Mouse (Mus musculus) cerebellum, adult 9-11 months (tissue): Measurements from ENCODE around the gene Vangl1.
A peak's percentile ranks its signal among the peaks of the same experiment; 100 is the strongest.
"Not testable (repeated sequence)": the region's sequence is repeated elsewhere in the genome, so short reads cannot be mapped to it uniquely, and the experiment has no call there.

Experiments used
- DNase-seq: peaks from one replicate; pipeline ENCODE4 v3.0.0; 2022

Gene Vangl1

DNA sequence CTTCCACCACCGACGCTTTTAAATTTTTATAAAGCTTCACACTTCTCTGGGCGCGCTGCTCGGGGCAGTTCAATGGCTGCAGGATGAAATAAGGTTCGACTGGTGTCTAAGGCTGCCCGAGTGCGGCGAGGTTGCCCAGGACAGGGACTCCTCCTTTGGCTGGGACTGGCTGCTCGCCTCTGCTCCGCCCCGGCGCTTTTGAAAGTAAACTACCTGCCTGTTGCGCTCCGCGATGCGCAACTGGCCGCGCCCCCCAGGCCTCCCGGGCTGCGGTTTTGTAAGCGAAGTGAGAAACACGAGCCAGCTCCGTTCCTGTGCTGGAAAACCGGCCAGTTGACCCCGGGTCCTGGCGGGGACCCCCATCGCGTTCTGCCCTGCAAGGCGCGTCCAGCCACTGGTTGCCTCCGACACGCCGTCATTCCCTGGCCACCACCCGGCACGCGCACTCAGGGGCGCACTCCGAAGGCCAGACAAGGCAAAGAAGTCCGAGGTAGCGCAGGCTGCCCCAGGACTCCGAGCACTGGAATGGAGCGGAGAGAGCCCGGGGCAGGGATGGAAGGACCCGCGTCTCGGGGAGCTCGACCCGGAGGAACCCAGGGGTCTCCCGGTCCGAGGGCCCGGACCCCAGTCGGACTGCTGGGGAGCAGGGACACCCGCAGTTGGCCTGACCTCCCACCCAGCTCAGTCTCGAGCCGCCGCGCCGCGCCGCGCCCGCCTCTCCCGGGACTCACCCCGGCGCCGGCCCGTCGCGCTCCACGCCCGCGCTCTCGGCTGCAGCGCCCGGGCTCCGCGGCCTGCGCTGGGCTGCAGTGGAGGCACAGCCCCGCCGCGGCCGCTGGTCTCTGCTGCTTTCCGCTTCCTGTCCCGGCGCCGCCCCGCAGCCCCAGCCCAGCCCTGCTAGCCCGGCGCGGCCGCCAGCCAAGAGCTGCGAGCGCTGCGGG is at the start of gene Vangl1:
Vangl1 (minus strand) TSS at position 913 of the 941 bp plus-strand sequence.
- peak; percentile 9 for DNase-seq

DNA sequence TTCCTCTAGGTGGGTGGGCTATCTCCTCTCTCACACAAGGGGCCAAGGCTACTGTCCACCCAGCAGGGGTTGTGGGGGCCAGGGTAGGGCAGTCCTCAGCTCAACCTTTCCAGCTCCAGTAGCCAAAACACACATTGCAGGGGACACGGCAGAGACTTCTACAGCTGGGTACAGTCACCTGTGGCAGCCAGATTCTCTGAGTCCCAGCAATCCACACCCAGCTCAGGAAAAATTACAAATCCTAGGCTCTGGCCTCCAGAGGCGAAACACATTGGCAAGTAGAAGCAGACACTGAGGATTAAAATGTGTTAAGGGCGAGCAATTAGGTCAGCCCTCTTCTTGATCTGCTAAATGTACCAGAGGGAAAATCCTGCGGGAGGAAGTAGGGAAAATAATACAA is 49.1 kb upstream of the Vangl1 start:
- no peak for DNase-seq

DNA sequence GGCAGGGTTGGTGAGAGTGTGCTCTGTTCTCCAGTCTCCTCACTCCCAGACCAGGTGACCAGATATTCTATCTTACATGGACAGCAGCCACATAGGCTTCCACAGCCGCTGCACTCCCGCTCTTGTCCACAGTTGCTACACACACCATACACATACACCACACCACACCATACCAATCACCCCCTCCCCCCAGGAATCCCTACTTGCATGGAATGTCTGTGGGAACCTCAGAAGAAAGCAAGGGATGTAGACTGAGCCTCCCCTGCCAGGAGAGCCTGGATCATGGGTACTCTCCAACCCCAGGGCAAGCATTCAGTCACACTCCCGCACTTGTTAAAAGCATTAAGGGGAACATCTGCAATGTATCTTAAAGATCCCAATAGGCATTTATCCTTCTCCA is 48.4 kb upstream of the Vangl1 start:
- DNase-seq: no peak

DNA sequence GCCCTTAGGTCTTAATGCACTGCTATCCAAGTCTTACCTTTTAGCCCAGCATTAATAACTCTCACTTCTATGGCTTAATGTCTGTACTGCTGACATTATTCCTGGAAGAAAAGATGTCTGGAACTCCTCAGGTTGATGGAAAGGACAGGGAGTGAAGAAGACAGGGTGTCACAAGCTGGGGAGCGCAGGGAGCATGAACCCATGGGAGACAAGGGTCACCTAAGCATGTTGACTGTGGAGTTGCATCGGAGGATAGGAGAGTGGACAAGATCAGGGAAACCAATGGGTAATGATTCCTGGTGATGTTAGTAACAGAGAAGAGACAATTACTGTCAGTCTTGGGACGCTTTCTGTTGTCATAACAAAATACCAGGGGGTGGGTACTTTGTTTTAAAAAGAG is 46.4 kb upstream of the Vangl1 start:
- no peak for DNase-seq

DNA sequence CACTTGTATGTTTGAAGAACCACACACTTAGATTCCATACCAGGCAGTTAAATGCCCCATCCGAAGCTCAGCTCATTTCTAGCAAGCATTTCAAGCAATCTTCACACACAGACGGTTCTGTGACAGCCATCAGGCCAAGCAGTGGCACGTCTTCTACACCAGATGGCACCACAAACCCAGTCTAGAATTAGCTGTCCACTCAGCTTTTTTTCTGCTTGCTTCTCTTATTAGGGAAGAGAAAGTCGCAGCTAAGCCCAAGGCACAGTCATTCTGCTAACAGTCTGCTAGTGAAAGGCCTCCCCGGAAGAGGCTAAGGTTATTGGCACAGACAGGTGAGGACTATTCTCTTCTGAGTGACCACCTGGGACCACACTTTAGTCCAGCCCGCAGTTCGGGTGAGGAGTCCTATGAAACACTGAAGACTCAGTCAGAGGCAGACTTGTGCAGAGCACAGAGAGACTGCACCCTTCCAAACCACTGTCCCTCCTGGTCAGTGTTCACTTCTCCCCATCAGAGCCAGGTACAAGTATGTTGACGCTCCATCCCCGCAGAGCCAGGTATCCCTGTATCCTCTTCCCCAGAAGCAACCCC is 45.0 kb upstream of the Vangl1 start:
- peak; percentile 12 for DNase-seq

DNA sequence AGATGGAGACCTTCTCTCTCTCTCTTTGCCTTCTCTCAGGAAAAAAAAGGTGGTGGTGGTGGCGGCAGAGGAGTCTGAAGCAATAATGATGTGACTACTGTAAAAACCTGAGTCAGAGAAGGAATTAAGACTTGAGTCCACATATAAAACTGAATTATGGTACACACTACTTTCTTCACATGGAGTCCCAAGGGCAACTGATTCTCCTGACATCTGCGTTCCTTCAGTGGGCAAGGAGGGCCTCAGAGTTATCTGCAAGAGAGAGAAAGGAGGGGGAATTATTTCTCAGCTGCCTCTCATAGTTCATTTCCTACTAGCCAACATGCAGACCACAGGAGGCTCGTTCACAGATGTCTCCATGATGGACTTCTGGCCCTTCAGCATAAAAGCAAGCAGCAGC is 40.1 kb upstream of the Vangl1 start:
- DNase-seq: no peak

DNA sequence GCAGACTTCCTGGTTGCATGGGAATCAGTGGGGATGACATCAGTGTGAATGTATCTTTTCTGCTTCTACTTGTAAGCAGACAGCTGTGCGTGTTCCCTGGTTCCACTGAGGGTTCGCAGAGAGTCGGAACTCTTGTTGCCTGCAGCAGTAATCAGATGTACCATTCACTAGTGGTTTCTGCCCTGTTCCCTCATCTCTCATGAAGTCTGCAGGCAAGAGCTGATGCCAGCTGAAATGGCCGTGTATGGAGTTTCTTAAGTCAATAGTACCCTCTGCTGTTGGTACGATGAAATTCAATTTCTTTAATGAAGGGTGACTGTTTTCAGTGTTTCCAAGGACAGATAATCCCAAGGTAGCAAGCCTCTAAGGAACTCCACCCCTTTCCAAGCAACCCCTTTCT is 38.4 kb upstream of the Vangl1 start:
- DNase-seq: peak; percentile 7

DNA sequence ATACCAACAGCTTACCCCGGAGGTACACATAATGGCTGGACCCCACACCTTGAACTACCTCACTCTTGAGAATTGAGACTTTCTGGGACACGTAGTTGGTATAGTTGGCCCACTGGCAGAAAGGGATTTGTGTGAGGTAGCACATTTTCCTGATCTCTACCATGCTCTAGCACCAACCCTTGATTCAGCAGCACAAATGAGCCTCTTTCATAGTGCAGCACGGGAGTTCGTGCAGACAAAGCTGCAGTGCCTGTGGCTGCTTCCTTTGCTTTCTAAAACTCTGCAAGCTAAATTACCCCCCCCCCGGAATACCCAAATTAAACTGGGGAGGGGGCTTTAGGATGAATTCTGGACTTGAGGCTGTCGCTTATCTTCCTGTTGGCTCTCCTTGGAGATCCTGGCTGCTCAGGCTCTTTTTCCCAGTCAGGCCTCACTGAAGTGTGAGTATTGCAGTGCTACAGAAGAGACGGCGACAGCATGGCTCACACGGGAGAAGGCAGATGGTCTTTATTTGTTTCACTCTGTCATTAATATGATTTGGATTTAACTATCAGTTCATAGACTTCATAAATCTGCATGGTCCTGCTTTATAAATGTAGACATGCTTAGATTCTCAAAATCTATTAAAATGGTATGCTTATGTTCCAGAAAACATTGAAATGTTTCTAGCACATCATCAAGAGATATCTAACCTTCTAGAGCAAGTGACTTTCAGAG is 27.1 kb upstream of the Vangl1 start:
- DNase-seq: no peak

DNA sequence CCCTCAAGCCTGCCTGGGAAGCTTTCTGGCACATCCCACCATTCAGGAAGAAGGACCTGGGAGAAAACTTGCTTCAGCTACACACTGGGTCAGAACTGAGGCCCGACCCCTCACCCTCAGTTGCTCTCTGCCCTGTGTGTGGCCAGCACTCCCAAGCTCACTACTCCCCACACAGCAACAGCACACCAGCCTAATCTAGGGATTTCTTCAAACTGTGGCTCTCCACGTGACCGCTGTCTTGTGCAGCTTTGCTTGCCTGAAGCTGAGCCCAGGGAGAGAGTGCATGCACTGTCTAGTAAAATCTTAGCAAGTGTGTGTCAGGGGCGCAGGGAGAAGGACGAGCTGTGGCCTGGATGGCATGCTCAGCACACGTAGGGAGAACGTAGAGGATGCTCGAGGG is 18.3 kb upstream of the Vangl1 start:
- DNase-seq: no peak

DNA sequence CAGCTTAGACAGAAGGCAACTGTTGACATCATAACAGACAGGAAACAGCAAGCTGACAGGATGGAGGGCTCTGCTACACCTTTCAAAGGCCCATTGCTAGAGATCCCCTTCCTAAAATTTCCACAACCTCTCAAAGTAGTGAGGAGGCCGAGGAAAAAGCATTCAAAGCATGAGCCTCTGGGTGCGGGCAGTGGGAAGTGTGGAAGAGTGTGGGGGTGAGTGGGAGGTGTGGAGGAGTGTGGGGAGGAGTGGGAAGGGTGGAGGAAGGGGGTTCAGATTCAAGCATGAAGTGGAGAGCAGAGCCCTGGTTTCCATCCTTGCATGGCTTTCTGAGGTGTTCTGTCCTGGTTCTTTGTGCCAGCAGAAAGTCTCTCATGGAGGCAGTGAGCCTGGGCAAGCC is 13.8 kb upstream of the Vangl1 start:
- DNase-seq: no peak

DNA sequence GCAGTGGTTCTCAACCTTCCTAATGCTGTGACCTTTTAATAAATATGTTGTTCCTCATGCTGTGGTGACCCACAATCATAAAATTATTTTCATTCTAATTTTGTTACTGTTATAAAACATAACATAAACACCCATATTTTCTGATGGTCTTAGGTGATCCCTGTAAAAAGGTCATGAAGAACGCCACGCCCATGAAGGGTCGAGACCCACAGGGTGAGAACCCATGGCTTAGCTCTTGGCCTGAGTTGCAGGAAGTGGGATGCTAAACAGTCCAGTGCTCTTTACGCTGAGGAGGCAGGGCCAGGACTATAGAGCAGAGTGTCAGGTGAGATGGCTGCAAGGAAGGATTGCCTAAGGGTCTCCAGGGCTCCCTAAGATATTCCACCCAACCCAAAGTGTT is 10.2 kb upstream of the Vangl1 start:
- no peak for DNase-seq

DNA sequence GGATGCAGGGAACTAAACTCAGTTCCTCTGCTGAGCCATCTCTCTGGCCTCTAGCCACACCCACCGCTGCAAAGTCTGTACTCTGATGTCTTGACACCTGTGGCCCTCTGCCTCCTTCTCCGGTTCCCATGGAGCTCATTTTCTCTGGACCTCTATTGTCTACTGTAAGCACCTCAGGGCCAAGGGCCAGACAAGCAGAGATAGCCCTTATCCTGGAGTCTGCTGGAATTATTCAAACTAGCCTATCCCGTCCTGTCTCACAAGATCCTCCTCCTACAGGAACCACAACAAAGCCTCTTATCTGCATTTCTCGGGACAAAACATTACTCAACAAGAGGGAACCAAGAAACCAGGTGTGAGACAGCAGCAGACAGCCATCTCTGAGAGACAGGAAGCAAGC is 9.8 kb upstream of the Vangl1 start:
- no peak for DNase-seq

DNA sequence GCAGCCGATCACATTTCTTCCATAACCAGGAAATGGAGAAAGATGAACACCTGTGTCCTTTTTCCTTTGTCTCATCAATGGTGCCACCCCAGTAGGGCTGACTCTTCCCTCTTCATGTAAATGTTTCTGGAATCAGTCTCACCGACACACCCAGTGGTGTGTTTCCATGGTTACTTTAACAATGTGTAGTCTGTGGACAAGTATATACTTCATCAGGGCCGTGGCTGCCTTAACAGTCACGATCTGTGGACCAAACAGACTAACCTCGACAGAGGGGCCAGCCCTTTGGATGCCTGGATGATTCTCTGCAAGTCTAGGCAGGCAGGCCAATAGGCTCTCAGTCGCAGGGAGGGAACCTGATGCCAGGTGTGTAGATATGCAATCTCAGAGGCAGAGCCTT is 8.4 kb upstream of the Vangl1 start:
- DNase-seq: no peak

DNA sequence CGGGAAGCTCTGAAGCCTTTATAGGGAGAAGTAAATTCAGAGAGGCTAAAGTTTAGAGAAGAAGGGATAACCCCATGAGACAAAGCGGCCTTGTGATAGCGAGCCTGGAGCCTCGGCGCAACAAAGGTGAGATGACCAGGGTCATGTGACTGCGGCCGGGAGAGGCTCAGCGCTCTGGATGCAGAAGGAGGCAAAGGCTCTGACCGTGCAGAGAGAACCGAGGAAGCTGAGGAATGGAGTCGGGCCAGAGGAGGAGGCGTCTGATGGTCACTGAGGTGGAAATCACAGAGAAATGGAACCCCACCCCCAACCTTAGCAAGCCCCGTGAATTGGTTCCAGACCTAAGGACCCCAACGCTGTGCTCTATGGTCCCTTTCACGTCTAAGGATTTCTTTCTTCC is 7.8 kb upstream of the Vangl1 start:
- no peak for DNase-seq

DNA sequence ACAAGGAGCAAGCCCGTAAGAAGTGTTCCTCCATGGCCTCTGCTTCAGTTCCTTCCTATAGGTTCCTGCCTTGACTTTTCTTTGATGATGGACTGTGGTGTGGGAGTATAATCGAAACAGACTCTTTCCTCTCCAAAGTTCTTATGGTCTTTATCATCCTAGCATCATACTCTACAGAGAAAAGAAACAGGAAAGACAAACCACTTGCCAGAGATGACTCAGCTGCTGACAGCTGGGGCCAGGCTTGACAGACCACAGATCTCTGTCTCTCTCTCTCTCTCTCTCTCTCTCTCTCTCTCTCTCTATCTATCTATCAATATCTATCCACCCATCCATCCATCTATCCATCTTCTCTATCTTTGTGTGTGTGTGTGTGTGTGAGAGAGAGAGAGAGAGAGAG is 6.8 kb upstream of the Vangl1 start:
- DNase-seq: no peak

DNA sequence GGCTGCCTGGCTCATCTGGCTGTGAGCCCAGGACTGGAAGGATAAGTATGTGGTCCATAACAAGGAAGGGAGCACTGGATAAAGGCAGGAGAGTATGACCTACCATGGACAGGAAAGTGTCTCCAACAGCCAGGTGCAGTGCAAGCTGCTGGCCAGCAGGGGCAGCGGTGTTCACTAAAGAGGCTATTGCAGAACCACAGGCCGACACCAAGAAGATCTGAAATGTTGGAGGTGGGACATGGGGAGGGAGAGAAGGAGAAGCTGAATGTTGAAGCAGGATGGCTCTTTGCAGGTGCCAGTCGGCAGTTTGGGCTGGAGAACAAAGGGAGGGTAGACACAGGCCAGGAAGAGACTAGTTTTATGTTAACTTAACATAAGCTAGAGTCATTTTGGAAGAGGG is 6.3 kb upstream of the Vangl1 start:
- DNase-seq: no peak

DNA sequence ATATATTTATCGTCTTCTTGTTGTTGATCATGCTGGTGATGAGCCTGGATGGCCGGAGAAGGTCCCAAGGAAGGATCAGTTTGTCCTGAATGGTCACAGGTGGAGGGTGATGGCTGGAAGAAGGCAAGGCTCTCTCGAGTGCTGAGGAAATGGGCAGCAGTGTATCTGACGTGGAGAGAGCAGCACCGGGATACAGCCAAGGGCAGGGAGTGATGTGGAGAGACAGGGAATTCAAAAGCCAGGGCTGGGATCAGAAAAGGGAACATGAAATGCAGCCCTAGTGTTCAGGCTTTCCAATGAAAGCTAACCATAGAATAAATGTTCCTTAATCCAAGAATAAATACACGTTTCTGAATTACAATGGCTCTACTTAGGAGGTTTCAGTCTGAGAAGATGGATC is 4.4 kb upstream of the Vangl1 start:
- DNase-seq: no peak

DNA sequence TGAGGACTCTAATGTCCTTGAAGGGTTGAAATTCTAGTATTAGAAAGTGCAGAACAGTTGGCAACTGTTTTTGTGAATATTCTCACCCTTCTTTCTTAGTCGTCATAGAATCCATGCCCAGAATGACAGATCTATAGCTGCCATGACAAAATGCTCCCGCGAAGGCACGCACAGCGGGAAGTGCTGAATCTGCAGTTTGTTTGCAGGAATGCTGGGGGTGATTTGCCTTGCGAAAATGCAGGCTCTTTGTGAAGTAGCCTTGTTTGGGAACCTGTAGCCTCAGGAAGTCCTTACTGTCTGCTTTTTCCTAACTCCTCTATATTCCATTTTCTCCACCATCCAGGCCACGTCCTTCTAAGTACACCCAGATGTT is 951 bp upstream of the Vangl1 start:
- DNase-seq: no peak

DNA sequence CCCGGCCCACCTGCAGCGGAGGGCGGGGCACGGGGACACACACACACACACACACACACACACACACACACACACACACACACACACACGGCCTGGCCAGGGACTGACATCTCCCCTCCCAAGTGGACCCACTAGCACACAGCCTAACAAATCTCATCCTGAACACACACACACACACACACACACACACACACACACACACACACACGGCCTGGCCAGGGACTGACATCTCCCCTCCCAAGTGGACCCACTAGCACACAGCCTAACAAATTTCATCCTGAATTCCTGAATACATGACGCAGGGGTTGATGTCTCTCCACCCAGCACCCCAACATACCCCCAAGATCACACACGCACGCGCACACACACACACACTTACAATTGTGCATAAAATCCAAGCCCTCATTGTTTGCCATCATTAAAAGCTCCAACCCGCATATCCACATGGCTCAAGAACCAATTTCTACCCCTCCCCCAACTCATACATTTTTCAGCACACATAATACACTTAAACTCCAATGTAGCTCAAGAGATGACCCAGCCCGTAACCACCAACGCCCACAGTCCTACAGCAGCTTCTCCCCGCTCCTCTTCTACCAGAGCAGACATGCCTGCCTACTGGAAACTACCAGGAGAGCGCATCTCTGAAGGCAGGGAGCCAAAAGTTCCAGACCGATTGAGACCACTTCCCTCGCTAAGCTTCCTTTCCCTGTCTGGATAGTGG is 403 bp upstream of the Vangl1 start:
- not testable (repeated sequence) for DNase-seq

DNA sequence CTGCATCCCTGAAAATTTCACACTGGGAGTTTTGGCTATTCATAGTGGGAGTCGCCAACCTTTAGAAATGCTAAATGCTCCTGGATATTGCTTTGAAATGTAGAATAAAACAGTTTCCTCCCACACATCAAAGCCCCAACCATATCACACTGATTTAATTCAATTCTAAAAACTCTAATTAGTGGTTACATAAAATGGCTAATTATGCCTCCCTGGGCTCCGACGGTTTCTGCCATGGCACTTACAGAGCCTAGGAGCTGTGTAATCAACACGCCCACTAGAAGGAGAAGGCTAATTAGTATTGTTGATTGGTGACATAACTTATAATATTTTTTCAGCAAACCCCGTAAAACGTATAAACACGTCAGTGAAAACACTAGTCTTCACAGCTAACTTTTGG is 1.4 kb downstream of the Vangl1 start:
- DNase-seq: no peak

DNA sequence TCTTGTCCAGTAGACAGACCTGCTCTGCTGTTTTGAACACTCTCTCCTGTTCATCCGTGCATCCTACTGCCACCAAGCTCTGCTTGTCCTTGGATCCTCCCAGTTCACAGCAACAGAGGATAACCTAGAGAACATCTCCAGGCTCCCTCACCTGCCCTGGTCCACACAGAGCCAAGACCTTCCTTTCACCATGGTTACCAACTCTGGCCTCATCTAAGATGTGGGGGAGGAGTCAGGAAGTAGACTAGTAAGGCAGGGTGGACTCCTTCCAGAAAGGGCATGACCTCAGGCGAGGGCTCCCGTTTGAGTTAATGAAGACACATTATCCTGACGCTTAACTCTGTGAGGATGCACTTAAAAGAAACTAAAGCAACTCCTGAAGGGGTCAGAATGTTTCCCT is 4.5 kb downstream of the Vangl1 start:
- no peak for DNase-seq

DNA sequence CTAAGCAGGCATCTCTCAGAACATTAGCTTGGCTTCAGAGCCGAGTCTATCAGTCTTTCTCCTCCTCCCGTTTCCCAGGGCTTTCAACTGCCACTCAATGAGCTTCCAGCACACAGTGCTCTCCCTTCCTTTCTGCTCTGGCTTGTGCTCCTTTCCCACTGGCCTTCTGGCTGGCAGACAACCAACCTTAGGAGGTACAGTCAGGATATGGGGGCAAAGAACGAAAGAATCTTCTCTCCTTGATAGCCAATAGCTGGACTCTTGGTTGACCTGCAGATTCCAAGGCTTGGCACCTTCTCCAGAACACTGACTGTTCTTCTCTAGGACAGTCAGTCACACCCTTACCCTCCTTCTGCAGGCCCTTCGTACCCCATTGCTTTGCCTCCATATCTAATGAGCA is 5.3 kb downstream of the Vangl1 start:
- DNase-seq: no peak

DNA sequence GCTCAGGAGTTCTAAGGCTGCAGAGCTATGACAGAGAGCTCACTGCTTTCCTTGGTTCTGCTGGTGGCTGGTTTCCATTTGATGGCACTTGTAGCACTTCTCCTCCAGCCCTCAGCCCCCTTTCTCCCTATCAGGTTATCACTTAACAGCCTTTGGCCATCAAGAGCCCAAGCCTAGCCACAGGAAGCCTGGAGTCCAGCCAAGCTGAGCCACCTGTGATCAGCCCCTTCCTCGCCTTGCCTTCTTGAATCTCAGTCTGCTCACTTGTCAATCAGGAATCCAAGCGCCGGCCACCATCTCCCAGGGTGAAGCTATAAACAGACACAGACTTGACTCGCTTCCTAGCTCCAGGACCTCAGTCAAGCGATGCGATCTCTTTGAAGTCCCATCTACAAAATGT is 6.0 kb downstream of the Vangl1 start:
- DNase-seq: no peak
